Mouse (Mus musculus): Measurements from ENCODE around the gene Gimap8. TPM values are rescaled to one million over a fixed set of nuclear protein-coding genes. Genes with fewer than 3 reads are reported as not detected.

The Gimap8 gene
- total and polyA plus RNA-seq, 2 experiments from 2014 or later = 0.49 to 1.3 TPM

DNA sequence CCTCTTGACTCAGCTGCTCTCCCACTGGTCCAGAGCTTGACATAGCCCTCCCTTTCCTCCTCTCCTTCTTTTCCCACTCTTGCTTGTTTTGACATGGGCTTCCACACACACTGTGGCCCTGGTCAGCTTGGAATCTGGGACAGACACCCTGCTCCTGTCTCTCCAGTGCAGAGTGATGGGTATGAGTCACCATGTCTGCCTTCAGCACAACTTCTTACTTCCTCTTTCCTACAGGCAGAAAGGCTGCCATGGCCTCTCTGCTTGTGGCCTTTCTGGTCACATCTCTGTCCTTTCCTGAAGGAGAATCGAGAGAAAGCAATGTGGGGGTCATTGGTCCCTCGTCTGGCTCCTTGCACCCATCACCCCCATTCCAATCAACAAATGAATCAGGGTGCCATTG is 40.0 kb downstream of the Gimap8 start:
- Histone ChIP-seq H3K27me3 (ENCODE audit: insufficient read depth, low read length) (no peaks in the 10 kb centered on the region; the same call in 1 of the 2 replicates), H3K27ac (no peak overlapping the region), H3K9ac (replicated peaks; ENCODE audit: low read length) (no peak overlapping the region), H3K4me3 (ENCODE audit: low read length) (no peak overlapping the region), H3K4me1 (ENCODE audit: insufficient read depth, low read length) (no peaks in the 10 kb centered on the region), H3K9me3 (ENCODE audit: low read length) (no peaks in the 10 kb centered on the region), H3K36me3 (ENCODE audit: insufficient read depth, low read length) (no peaks in the 10 kb centered on the region), H3K4me2 (ENCODE audit: low read depth, low read length) (no peak overlapping the region)
- DNase-seq (ENCODE audit: low spot score) (no peak), ATAC-seq (no peak)
- TF ChIP-seq CTCF (IDR thresholded peaks at IDR 0.05; ENCODE audit: low read depth) = no peak
- WGBS = 71% methylated on average over 2 of the region's 2 CpGs

DNA sequence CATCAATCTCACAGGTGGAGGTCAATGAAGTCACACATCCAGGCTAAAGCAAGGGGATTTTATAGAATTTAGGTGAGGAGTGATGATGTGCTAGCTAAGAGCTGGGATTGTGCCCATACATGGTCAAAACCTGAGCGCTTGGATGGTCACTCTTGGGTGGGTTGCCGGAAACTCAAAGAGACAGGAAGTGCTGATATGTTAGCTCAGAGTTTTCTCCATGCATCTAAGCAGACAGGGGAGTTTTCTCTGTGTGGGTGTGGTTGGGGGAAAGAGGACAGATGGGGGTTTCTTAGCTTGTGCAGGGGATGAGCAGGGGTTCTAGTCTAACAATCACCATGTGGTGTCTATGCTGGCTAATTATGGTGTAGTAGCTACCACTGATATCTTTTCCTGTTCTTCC is 42.3 kb downstream of the Gimap8 start:
- ATAC-seq = no peak
- Histone ChIP-seq H3K27me3 (ENCODE audit: insufficient read depth, low read length) (no peaks in the 10 kb centered on the region; the same call in 1 of the 2 replicates), H3K4me1 (ENCODE audit: insufficient read depth, low read length) (no peaks in the 10 kb centered on the region), H3K27ac (no peak overlapping the region), H3K36me3 (ENCODE audit: insufficient read depth, low read length) (no peaks in the 10 kb centered on the region), H3K9me3 (ENCODE audit: low read length) (no peaks in the 10 kb centered on the region), H3K4me2 (ENCODE audit: low read depth, low read length) (no peak overlapping the region), H3K9ac (replicated peaks; ENCODE audit: low read length) (no peak overlapping the region), H3K4me3 (ENCODE audit: low read length) (no peak overlapping the region)
- no peak for DNase-seq (ENCODE audit: low spot score)
- 94% methylated on average over 2 of the region's 2 CpGs for WGBS
- TF ChIP-seq CTCF (IDR thresholded peaks at IDR 0.05; ENCODE audit: low read depth) = no peak

DNA sequence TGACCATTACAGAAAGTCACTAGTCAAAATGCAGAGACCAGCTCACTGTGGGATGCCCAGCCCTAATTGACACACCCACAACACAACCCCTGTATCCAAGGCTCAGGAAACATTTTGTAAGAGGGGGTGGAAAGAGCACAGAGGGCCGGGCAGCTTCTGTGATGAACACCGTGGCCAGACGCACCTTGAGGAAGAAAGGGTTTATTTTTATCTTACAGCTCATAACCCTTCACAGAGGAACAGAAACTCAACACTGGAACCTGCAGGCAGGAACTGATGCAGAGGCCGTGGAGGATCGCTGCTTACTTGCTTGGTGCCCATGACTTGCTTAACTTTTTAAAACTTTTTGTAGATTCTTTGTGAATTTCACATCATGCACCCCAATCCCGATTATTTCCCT is 45.9 kb downstream of the Gimap8 start:
- ATAC-seq (no peak), DNase-seq (ENCODE audit: low spot score) (no peak)
- H3K9me3 ChIP-seq (ENCODE audit: low read length) = no peaks in the 10 kb centered on the region
- no peak overlapping the region for H3K9ac ChIP-seq (replicated peaks; ENCODE audit: low read length)
- no peak overlapping the region for H3K27ac ChIP-seq
- H3K36me3 ChIP-seq (ENCODE audit: insufficient read depth, low read length) = no peaks in the 10 kb centered on the region
- H3K27me3 ChIP-seq (ENCODE audit: insufficient read depth, low read length) = no peaks in the 10 kb centered on the region
- no peak overlapping the region for H3K4me2 ChIP-seq (ENCODE audit: low read depth, low read length)
- TF ChIP-seq CTCF (IDR thresholded peaks at IDR 0.05; ENCODE audit: low read depth) = no peak
- no peak overlapping the region for H3K4me3 ChIP-seq (ENCODE audit: low read length)
- 88% methylated on average over 6 of the region's 6 CpGs for WGBS
- no peaks in the 10 kb centered on the region for H3K4me1 ChIP-seq (ENCODE audit: insufficient read depth, low read length)

DNA sequence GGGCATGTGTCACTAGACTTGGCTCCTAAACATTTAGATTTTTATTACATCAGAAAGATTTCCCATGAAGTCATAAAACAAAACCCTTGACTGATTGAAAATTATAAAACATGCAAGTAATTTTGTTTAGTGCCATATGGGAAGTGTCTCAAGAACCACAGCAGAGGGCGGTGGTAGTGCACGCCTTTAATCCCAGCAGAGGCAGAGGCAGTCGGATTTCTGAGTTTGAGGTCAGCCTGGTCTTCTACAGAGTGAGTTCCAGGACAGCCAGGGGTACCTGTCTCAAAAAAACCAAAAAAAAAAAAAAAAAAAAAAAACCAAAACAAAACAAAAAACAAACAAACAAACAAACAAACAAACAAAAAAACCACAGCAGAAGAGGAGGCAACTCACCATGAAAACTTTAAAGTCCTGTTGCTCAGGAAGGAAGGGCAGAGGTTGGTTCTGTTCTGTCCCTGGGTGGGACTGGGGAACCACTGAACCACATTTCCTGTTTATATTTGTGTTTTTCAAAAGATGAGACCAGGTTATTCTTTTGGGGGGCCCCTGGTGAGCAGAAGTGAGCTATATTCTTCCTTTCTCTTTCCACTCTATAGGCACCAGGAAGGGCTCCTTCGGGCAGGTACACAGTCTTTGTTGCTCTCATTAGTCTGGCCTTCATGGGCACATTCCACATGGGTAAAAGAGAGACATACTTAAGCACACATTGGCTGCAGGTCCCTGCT is 50.0 kb downstream of the Gimap8 start:
- H3K4me3 ChIP-seq (ENCODE audit: low read length) = no peak overlapping the region
- H3K27me3 ChIP-seq (ENCODE audit: insufficient read depth, low read length) = no peaks in the 10 kb centered on the region
- no peaks in the 10 kb centered on the region for H3K36me3 ChIP-seq (ENCODE audit: insufficient read depth, low read length)
- H3K4me1 ChIP-seq (ENCODE audit: insufficient read depth, low read length) = no peaks in the 10 kb centered on the region
- no peaks in the 10 kb centered on the region for H3K9me3 ChIP-seq (ENCODE audit: low read length)
- no peak for TF ChIP-seq CTCF (IDR thresholded peaks at IDR 0.05; ENCODE audit: low read depth)
- no peak for ATAC-seq
- H3K4me2 ChIP-seq (ENCODE audit: low read depth, low read length) = no peak overlapping the region
- 83% methylated on average over 4 of the region's 4 CpGs for WGBS
- H3K27ac ChIP-seq = no peak overlapping the region
- DNase-seq (ENCODE audit: low spot score) = no peak
- no peak overlapping the region for H3K9ac ChIP-seq (replicated peaks; ENCODE audit: low read length)

DNA sequence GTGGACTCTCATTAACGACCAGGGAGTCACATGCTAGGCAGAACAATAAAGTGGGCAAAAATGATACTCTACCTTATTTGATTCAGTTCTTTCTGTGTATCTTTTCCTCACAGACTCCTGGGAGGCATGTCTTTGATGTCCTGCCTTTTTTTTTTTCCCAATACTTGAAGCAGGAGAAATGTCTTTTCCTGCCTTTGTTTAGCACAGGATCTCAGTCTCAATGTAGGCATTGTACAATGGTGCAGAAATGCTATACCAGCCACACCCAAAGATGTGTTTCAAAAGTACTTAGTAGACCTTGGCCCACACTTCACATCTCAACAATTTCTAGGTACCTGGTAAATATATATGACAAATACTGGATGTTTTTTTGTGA is 50.5 kb downstream of the Gimap8 start:
- H3K4me2 ChIP-seq (ENCODE audit: low read depth, low read length) = no peak overlapping the region
- no peak overlapping the region for H3K27ac ChIP-seq
- H3K4me1 ChIP-seq (ENCODE audit: insufficient read depth, low read length) = no peaks in the 10 kb centered on the region
- H3K9ac ChIP-seq (replicated peaks; ENCODE audit: low read length) = no peak overlapping the region
- DNase-seq (ENCODE audit: low spot score) (no peak), ATAC-seq (no peak)
- no peak for TF ChIP-seq CTCF (IDR thresholded peaks at IDR 0.05; ENCODE audit: low read depth)
- WGBS = 62% methylated on average over 1 of the region's 1 CpGs
- no peaks in the 10 kb centered on the region for H3K9me3 ChIP-seq (ENCODE audit: low read length)
- H3K36me3 ChIP-seq (ENCODE audit: insufficient read depth, low read length) = no peaks in the 10 kb centered on the region
- no peaks in the 10 kb centered on the region for H3K27me3 ChIP-seq (ENCODE audit: insufficient read depth, low read length)
- H3K4me3 ChIP-seq (ENCODE audit: low read length) = no peak overlapping the region

DNA sequence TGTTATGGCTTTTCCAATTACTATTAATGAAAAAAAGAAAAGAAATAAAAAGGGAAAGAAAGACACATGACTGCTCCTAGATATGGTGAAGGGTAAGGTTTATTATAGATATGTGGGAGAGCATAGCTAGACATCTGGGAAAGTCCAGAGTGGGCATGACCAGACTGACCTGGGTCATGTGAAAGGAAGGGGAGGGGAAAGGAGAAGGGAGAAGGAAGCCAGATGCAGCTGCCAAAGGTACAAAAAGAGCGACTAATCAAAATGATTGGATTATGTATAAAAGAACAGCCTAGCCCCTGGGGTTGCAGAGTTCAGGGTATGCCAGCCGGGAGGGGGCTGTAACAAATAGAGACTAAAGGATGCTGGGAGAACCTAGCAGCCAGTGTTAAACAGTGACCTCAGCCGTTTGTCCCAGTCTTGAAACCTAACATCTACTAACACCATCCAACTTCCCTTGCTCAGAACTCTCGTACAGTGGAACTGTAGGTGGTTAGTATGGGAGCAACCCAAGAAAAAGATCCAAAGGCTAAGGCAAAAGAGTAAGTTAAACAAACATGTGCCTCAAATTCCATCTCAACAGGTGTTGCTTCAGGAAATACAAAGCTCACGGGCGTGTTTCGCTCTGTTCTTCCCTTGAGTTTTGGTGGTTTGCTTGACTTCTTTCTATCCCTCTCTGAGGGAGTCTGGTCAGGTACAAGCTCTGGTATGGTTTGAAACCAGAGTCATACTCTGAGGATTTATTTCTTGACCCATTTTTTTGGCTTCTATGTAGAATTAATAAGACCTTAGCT is 51.2 kb downstream of the Gimap8 start:
- no peak overlapping the region for H3K9ac ChIP-seq (replicated peaks; ENCODE audit: low read length)
- no peak overlapping the region for H3K27ac ChIP-seq
- H3K27me3 ChIP-seq (ENCODE audit: insufficient read depth, low read length) = no peaks in the 10 kb centered on the region
- 84% methylated on average over 7 of the region's 7 CpGs for WGBS
- no peak overlapping the region for H3K4me3 ChIP-seq (ENCODE audit: low read length)
- DNase-seq (ENCODE audit: low spot score) (no peak), ATAC-seq (no peak)
- no peaks in the 10 kb centered on the region for H3K4me1 ChIP-seq (ENCODE audit: insufficient read depth, low read length)
- H3K9me3 ChIP-seq (ENCODE audit: low read length) = no peaks in the 10 kb centered on the region
- no peaks in the 10 kb centered on the region for H3K36me3 ChIP-seq (ENCODE audit: insufficient read depth, low read length)
- H3K4me2 ChIP-seq (ENCODE audit: low read depth, low read length) = no peak overlapping the region
- TF ChIP-seq CTCF (IDR thresholded peaks at IDR 0.05; ENCODE audit: low read depth) = no peak

DNA sequence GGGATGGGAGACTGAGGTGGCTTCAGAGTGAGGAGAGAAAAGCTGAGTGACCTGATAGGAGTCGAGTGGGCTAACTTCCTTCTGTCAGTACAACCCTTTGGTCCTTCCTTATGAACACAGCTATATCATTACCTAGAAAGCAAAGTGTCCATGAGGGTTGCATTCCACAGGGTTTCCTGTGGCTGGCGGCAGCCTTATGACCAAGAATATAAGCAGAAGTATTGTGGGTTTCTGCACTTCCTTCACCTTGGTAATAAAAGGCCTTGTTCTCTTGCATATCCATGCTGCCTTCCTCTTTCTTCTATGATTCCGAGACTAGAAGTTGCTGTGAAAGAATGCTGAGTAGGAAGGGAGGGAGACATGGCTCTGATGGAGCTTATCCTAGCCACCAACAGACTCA is 51.9 kb downstream of the Gimap8 start:
- Histone ChIP-seq H3K4me1 (ENCODE audit: insufficient read depth, low read length) (no peaks in the 10 kb centered on the region), H3K4me3 (ENCODE audit: low read length) (no peak overlapping the region), H3K27ac (no peak overlapping the region), H3K9ac (replicated peaks; ENCODE audit: low read length) (no peak overlapping the region), H3K36me3 (ENCODE audit: insufficient read depth, low read length) (no peaks in the 10 kb centered on the region), H3K27me3 (ENCODE audit: insufficient read depth, low read length) (no peaks in the 10 kb centered on the region), H3K4me2 (ENCODE audit: low read depth, low read length) (no peak overlapping the region), H3K9me3 (ENCODE audit: low read length) (no peaks in the 10 kb centered on the region)
- ATAC-seq = no peak
- no peak for DNase-seq (ENCODE audit: low spot score)
- WGBS = 90% methylated on average over 3 of the region's 3 CpGs
- TF ChIP-seq CTCF (IDR thresholded peaks at IDR 0.05; ENCODE audit: low read depth) = no peak
